Mouse (Mus musculus) layer of hippocampus, adult 18-20 months (tissue): ENCODE data around the gene Efcab9. TPM values are rescaled to one million over a fixed set of nuclear protein-coding genes. Genes with fewer than 3 reads are reported as not detected.

Experiments
- DNase-seq, 2 experiments: peaks; one replicate each; pipeline ENCODE4 v3.0.0; 2022; ENCODE audit warnings: low spot score in 2 of 2
- total RNA-seq, 2 experiments: library from RNA; stranded (reverse); gene quantifications; 2 replicates each; pipeline ENCODE4 v1.2.3; 2021

Efcab9 gene
- total RNA-seq, 2 experiments from 2014 or later, result 2.6 to 2.9 TPM

DNA sequence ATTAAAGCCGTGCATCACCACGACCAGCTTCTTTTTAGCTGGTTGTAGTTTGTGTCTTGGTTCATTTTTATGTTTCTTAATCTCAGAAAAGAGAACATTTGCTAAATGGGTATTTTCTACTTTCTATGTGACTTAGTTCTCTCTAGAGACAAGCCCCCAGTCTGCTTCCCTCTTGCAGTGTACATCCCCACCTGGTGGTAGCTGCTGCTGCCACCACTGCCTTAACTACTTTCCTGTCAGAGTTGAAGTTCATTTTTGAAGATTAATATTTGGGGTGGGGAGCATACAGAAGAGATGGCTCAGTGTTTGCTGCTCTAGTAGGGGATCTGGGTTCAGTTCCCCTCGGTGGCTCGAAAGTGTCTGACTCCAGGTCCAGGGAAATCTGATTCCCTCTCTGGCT is 31.9 kb downstream of the Efcab9 start:
- DNase-seq, result no peak

DNA sequence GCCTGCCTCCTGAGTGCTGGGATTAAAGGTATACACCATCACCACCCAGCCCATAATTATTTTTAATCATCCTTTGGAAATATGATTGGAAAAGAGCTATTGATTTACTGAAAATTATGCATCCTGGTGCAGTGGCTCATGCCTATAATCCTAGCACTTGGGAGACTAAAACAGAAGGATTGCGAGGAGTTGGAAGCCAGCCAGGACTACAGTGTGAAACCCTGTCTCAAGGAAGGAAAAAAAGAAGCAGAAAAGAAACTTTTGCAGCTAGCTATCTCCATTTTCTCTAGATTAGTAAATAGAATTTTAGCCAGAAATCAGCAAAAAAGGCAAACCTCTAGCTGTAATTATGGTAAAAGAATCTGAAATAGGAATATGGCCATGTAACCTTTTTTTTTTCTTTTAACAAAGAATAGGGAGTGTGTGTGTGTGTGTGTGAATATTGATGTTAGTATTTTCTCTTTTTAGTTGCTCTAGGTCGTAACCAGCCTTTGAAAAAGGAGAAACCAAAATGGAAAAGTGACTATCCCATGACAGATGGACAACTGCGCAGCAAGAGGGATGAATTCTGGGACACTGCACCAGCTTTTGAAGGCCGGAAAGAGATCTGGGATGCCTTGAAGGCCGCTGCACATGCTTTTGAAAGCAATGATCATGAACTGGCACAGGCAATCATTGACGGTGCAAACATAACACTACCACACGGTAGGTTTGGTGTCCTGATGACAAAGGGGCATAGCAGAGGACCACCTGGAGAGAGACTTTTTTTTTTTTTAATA is 32.9 kb downstream of the Efcab9 start:
- DNase-seq, result peak in 1 of 2 experiments; percentile 64

GRCm38 (mm10) chr11:32495283-32495682 is 36.6 kb downstream of the Efcab9 start:
- no peak for DNase-seq

- no peak for DNase-seq
Measured at GRCm38 (mm10) chr11:32493312-32493711, 38.6 kb downstream of the Efcab9 start.

DNA sequence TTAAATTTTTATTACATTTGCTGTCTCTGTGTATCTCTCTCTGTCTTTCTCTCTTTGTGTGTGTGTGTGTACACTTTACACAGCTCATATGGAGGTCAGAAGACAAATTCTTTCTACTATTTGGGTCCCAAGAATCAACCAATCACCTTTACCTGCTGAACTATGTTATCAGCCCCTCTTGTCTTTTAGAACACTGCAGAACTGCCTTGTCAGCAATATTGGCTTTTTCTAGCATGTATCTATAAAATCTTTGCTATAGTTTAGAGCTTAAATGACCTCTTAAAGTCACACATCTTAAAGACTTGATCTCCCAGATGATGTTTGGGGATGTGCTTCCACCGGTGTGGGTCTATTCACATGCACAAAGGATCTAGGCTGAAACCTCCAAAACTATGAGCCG is 40.8 kb downstream of the Efcab9 start:
- no peak for DNase-seq

GRCm38 (mm10) chr11:32488808-32489670 is 42.8 kb downstream of the Efcab9 start:
- no peak for DNase-seq

GRCm38 (mm10) chr11:32488344-32488743 is 43.5 kb downstream of the Efcab9 start:
- DNase-seq, result no peak

DNA sequence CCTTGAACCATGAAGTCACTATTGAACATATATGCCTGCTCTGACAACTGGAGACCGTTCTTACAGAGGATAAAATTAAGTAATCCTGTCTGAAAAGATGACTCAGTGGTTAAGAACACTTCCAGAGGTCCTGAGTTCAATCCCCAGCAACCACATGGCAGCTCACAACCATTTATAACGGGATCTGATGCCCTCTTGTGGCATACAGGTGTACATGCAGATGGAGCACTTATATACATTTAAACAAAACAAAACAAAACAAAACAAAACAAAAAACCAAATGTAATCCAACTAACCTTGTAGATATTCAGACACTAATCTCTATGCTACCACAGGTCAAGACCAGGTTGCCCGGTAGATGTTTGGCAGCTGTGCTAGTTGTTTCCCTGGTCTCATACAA is 44.4 kb downstream of the Efcab9 start:
- no peak for DNase-seq

DNA sequence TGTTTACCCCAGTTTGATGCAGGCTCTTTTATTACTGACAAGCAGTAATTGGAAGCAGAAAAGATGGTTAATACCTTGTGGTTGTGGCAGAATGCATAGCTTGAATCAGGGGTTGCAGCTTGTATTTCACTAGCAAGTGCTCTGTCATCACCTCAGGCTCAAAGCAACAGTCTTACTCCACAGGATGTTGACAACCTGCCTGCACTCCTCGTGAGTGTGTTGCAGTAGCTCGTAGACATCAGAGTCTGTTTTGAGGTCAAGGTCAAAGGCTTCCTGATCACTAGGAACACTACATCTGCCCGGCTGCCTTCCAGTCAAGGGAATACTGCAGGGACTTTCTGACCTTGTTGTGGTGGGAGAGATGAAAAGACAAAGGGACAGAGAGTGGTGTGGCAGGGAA is 45.3 kb downstream of the Efcab9 start:
- DNase-seq, result no peak

GRCm38 (mm10) chr11:32485290-32485689 is 46.6 kb downstream of the Efcab9 start:
- DNase-seq, result no peak

DNA sequence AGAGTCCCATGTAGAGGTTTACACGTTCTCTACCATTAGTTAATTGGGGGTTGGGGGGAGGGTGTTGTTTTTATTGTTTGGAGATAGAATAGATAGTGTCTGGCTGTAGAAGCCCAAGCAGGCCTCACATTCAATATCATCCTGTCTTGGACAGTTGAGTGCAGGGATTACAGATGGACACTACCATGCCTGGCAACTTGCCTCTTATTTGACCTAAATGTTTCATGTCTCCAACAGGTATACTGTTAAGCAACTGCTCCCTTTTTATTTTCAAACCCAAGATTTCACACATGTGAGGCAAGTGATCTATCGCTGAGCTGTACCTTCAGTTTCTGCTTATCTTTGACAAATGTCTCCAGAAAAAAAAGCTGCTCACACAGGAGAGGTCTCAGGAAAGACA is 50.4 kb downstream of the Efcab9 start:
- no peak for DNase-seq

DNA sequence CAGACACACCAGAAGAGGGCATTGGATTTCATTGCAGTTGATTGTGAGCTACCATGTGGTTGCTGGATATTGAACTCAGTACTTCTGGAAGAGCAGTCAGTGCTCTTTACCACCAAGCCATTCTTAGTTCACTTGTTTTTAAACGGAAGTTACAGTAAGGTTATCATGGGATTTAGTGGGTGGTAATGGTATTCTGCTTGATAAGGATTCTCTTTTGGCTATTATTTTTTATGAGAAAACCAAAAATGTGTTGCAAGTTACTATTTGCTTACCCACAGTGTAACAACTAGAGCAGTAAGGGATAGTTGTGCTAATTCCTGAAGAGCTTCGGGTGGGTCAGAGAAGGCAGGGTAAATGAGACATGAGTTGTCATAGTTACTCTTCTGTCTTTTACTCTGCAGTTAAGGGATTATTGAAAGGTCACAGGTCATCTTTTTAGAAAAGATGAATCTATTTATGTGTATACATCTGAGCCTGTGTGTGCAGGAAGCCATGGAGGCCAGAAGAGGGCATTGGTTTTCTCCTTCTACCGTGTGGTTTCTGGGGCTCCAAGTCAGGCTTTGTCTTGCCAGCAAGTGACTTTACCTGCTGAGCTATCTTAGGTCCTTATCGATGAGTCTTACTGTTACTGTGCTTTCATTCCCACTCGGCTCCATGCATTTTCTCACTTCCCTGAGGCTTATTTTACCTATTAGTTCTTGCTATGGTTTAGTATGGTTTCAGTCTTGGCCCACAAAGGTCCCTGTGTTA is 56.2 kb downstream of the Efcab9 start:
- DNase-seq, result no peak

DNA sequence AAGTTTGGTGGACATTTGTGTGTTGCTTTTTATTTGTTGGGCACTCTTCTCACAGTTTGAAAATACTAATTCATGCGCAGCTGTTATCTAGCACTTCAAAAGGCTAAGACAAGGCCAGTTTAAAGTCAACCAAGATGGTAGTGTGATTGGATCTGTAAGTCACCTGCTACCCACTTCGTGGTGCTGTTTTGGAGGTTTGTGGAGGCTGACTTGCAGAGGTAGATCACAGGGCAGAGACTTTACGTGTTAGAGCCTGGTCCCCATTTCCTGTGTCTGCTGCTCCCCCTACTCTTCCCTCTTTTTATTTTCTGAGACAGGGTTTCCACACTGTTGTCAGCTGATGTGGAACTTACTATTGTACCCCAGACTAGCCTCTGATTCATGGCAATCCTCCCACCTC is 57.2 kb downstream of the Efcab9 start:
- DNase-seq, result no peak

Other genes starting within 250 kb of the Efcab9 start
- 100 to 1,000 TPM; 298 to 318 TPM for gene Hba-a1, start 248.6 kb downstream of the Efcab9 start, total RNA-seq
- gene Hbq1b, start 245.1 kb downstream of the Efcab9 start, total RNA-seq, result 1 to 10 TPM in 1 of 2 experiments, not detected in 1; 1.6 TPM
- 100 to 1,000 TPM; 253 to 257 TPM for gene Hba-a2, start 235.6 kb downstream of the Efcab9 start, total RNA-seq
- 1 to 10 TPM in 1 of 2 experiments, under 1 TPM in 1; 0.97 to 1.3 TPM for gene Hbq1a, start 232.0 kb downstream of the Efcab9 start, total RNA-seq
- gene Sh3pxd2b, start 184.3 kb downstream of the Efcab9 start, total RNA-seq, result 10 to 100 TPM; 10.0 to 12.0 TPM
- gene Ubtd2, start 76.7 kb downstream of the Efcab9 start, total RNA-seq, result 10 to 100 TPM; 27.4 to 31.3 TPM
- 1 to 10 TPM; 7.6 to 8.0 TPM for gene Stk10, start 1.2 kb upstream of the Efcab9 start, total RNA-seq
- gene Fbxw11, start 110.6 kb upstream of the Efcab9 start, total RNA-seq, result 100 to 1,000 TPM; 141 to 164 TPM